Mouse (Mus musculus): ENCODE measurements at regions not wholly inside any gene's neighbourhood (a gene's known extent, or its start where the extent isn't known, plus 50 kb on each side); places are given as distances from the start of the nearest gene placed in this dataset.

GRCm38 (mm10) chr2:179354866-179355265 lies 87.4 kb upstream of the Cdh4 start:
- no peak overlapping the region for H3K4me2 ChIP-seq (ENCODE audit: insufficient read depth, low read depth, poor library complexity, severe bottlenecking)
- peaks cover 81% of the 10 kb centered on the region for H3K9me3 ChIP-seq (replicated peaks; ENCODE audit: low read length)
- TF ChIP-seq MAZ (IDR thresholded peaks at IDR 0.05; ENCODE audit: low read depth, low read length) (no peak), MYC (IDR thresholded peaks at IDR 0.05; ENCODE audit: low read depth, low read length) (no peak), POLR2AphosphoS2 (IDR thresholded peaks at IDR 0.05; ENCODE audit: low read depth, low read length) (no peak), PAX5 (IDR thresholded peaks at IDR 0.05; ENCODE audit: low read length) (no peak), ZNF384 (IDR thresholded peaks at IDR 0.05; ENCODE audit: low read depth, low read length) (no peak), SIN3A (IDR thresholded peaks at IDR 0.05; ENCODE audit: low read length) (no peak), MEF2A (IDR thresholded peaks at IDR 0.05; ENCODE audit: borderline replicate concordance, low read depth, low read length) (no peak), GABPA (IDR thresholded peaks at IDR 0.05; ENCODE audit: insufficient replicate concordance, low read depth, low read length) (no peak), RCOR1 (conservative IDR thresholded peaks at IDR 0.05; ENCODE audit: low read depth, low read length) (no peak), NELFE (IDR thresholded peaks at IDR 0.05; ENCODE audit: low read depth, low read length) (no peak), E2F4 (IDR thresholded peaks at IDR 0.05; ENCODE audit: insufficient replicate concordance, low read depth, low read length) (no peak)
- no peak for DNase-seq (ENCODE audit: extremely low read depth)
- H3K79me2 ChIP-seq (replicated peaks; ENCODE audit: control insufficient read depth, extremely low read depth, insufficient read depth, poor library complexity, severe bottlenecking) = no peaks in the 10 kb centered on the region
- dilution Hi-C loops (cut with MboI; ENCODE audit: extremely low pct_ligation_motif_present, extremely low pct_unique_long_range_greater_than_20kb, low sequenced_read_pairs) (no loop called here), in situ Hi-C loops (cut with MboI; ENCODE audit: low pct_ligation_motif_present, low pct_unique_long_range_greater_than_20kb, low sequenced_read_pairs) (no loop called here)
- H3K36me3 ChIP-seq (replicated peaks in 1 of 2; ENCODE audit: control insufficient read depth in 1 of 2, insufficient read depth in 1 of 2, low read length in 1 of 2) = no peaks in the 10 kb centered on the region
- no peak overlapping the region for H3K9ac ChIP-seq (ENCODE audit: insufficient read depth, low read depth)
- no peak overlapping the region for H3K27ac ChIP-seq (ENCODE audit: insufficient read depth, low read depth)
- H3K4me1 ChIP-seq (ENCODE audit: control insufficient read depth in 1 of 2, insufficient read depth in 2 of 2) = no peaks in the 10 kb centered on the region
- no peak overlapping the region for H3K4me3 ChIP-seq (replicated peaks in 1 of 3; ENCODE audit: low read depth in 2 of 3, low read length in 2 of 3, poor library complexity in 1 of 3)
- H3K27me3 ChIP-seq (replicated peaks) = no peaks in the 10 kb centered on the region

GRCm38 (mm10) chr2:179370882-179371546 lies 71.2 kb upstream of the Cdh4 start:
- H3K4me2 ChIP-seq (ENCODE audit: insufficient read depth, low read depth, poor library complexity, severe bottlenecking) = no peak overlapping the region
- H3K9ac ChIP-seq (ENCODE audit: insufficient read depth, low read depth) = no peak overlapping the region
- TF ChIP-seq CHD2 (IDR thresholded peaks at IDR 0.05; ENCODE audit: low read length) = no peak
- no peak for TF ChIP-seq NRF1 (IDR thresholded peaks at IDR 0.05; ENCODE audit: low read depth, low read length)
- TF ChIP-seq ELF1 (IDR thresholded peaks at IDR 0.05; ENCODE audit: low read depth, low read length) = no peak
- no peak for TF ChIP-seq MAZ (IDR thresholded peaks at IDR 0.05; ENCODE audit: low read depth, low read length)
- TF ChIP-seq E2F4 (IDR thresholded peaks at IDR 0.05; ENCODE audit: insufficient replicate concordance, low read depth, low read length) = no peak
- TF ChIP-seq USF2 (conservative IDR thresholded peaks at IDR 0.05; ENCODE audit: low read depth, low read length) = no peak
- no peak for TF ChIP-seq HCFC1 (IDR thresholded peaks at IDR 0.05; ENCODE audit: low read depth, low read length)
- TF ChIP-seq CTCF (conservative IDR thresholded peaks at IDR 0.05 in 1 of 2, IDR thresholded peaks at IDR 0.05 in 1 of 2; ENCODE audit: low read depth in 2 of 2, low read length in 2 of 2) = no peak
- no peak for TF ChIP-seq IRF4 (IDR thresholded peaks at IDR 0.05; ENCODE audit: low read depth, low read length)
- TF ChIP-seq MYC (IDR thresholded peaks at IDR 0.05; ENCODE audit: low read depth, low read length) = no peak
- no peak for TF ChIP-seq MAFK (IDR thresholded peaks at IDR 0.05; ENCODE audit: insufficient replicate concordance, low read length)
- no peak for TF ChIP-seq KAT2A (IDR thresholded peaks at IDR 0.05; ENCODE audit: insufficient replicate concordance, low read length)
- TF ChIP-seq SMC3 (IDR thresholded peaks at IDR 0.05; ENCODE audit: low read depth, low read length) = no peak
- no peak for TF ChIP-seq MEF2A (IDR thresholded peaks at IDR 0.05; ENCODE audit: borderline replicate concordance, low read depth, low read length)
- TF ChIP-seq UBTF (IDR thresholded peaks at IDR 0.05; ENCODE audit: low read depth, low read length) = no peak
- no peak for TF ChIP-seq ZKSCAN1 (IDR thresholded peaks at IDR 0.05; ENCODE audit: borderline replicate concordance, low read depth, low read length)
- TF ChIP-seq GABPA (IDR thresholded peaks at IDR 0.05; ENCODE audit: insufficient replicate concordance, low read depth, low read length) = no peak
- dilution Hi-C loops (cut with MboI; ENCODE audit: extremely low pct_ligation_motif_present, extremely low pct_unique_long_range_greater_than_20kb, low sequenced_read_pairs) (no loop called here), in situ Hi-C loops (cut with MboI; ENCODE audit: low pct_ligation_motif_present, low pct_unique_long_range_greater_than_20kb, low sequenced_read_pairs) (no loop called here)
- no peaks in the 10 kb centered on the region for H3K4me1 ChIP-seq (ENCODE audit: control insufficient read depth in 1 of 2, insufficient read depth in 2 of 2)
- no peak overlapping the region for H3K27ac ChIP-seq (ENCODE audit: insufficient read depth, low read depth)
- H3K27me3 ChIP-seq (replicated peaks) = no peaks in the 10 kb centered on the region
- DNase-seq (ENCODE audit: extremely low read depth) = no peak
- H3K9me3 ChIP-seq (replicated peaks; ENCODE audit: low read length) = peaks cover 94% of the 10 kb centered on the region
- no peak overlapping the region for H3K4me3 ChIP-seq (replicated peaks in 1 of 3; ENCODE audit: low read depth in 2 of 3, low read length in 2 of 3, poor library complexity in 1 of 3)
- H3K36me3 ChIP-seq (replicated peaks in 1 of 2; ENCODE audit: control insufficient read depth in 1 of 2, insufficient read depth in 1 of 2, low read length in 1 of 2) = no peaks in the 10 kb centered on the region
- H3K79me2 ChIP-seq (replicated peaks; ENCODE audit: control insufficient read depth, extremely low read depth, insufficient read depth, poor library complexity, severe bottlenecking) = no peaks in the 10 kb centered on the region
